Mouse (Mus musculus): Measurements from ENCODE around the gene Cdcp2. TPM values are rescaled to one million over a fixed set of nuclear protein-coding genes. Genes with fewer than 3 reads are reported as not detected.

The Cdcp2 gene
- total and polyA plus RNA-seq, 2 experiments from 2014 or later, result not detected

GRCm38 (mm10) chr4:107066252-107067124, 30.2 kb upstream of the Cdcp2 start, which contains the start of the genes Mrpl37 and Cyb5rl:
TSS of gene Mrpl37 (minus strand) at chr4:107066868.
TSS of gene Cyb5rl (plus strand) at chr4:107066988.
- no peaks in the 10 kb centered on the region for H3K9me3 ChIP-seq (replicated peaks; ENCODE audit: control insufficient read depth, low read length)
- TF ChIP-seq CTCF (IDR thresholded peaks at IDR 0.05; ENCODE audit: low read depth), result no peak
- TF ChIP-seq EP300 (IDR thresholded peaks at IDR 0.05; ENCODE audit: low read depth), result no peak
- H3K4me3 ChIP-seq (ENCODE audit: low read depth, low read length), result peak within 1 kb of the TSS; percentile 70
- peak within 1 kb of the TSS; percentile 44 for H3K27ac ChIP-seq (ENCODE audit: low read depth)
- peaks cover 33% of the 10 kb centered on the region for H3K36me3 ChIP-seq (replicated peaks; ENCODE audit: control insufficient read depth, insufficient read depth, low read length)
- H3K4me2 ChIP-seq (ENCODE audit: low read depth, low read length), result peak within 1 kb of the TSS; percentile 100
- peak; percentile 100 for ATAC-seq (ENCODE audit: insufficient read depth, low read depth)
- H3K27me3 ChIP-seq (ENCODE audit: control insufficient read depth, insufficient read depth, low read length), result no peaks in the 10 kb centered on the region
- WGBS, result under 1% methylated on average over 60 of the region's 60 CpGs
- DNase-seq (ENCODE audit: low spot score), result peak; percentile 98
- H3K9ac ChIP-seq (replicated peaks; ENCODE audit: low read depth, low read length), result peak within 1 kb of the TSS; percentile 81
- H3K4me1 ChIP-seq (ENCODE audit: control insufficient read depth, insufficient read depth), result peaks cover 14% of the 10 kb centered on the region

DNA sequence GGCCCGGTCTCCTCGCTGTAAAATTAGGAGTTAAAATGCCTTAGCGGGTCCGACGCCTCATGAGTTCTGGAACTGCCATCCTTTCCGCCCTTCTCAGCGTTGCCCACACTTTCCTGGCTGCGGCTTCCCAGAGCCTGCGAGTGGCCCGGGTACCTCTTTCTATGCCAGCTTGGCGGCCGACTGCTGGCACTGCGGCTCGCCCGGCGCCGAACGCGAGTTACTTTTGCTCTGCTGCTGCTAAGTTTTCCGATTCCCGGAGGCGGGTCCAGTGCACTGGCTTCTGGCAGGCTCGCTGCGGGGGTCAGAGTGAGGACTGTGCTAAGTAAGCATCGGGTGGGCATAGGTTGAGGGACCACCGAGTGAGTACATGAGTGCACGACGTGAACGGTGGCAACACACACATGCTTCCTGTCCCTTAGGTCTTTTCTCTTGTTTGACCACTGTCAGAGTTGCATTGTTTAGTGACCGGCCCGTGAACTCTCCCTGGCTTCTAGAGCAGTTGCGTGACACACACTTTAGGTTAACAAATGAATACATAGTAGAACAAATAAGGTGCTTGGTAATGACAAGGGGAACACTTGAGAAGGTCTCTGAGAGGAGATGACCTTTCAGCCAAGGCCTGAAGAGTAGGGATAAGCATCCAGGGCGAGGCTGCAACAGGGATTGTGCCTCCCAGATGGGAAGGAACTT, 29.4 kb upstream of the Cdcp2 start:
- WGBS, result 4% methylated on average over 33 of the region's 33 CpGs
- Histone ChIP-seq H3K9ac (replicated peaks; ENCODE audit: low read depth, low read length) (peak overlapping the region; percentile 81), H3K4me2 (ENCODE audit: low read depth, low read length) (peak overlapping the region; percentile 100), H3K36me3 (replicated peaks; ENCODE audit: control insufficient read depth, insufficient read depth, low read length) (peaks cover 25% of the 10 kb centered on the region), H3K4me3 (ENCODE audit: low read depth, low read length) (peak overlapping the region; percentile 70), H3K4me1 (ENCODE audit: control insufficient read depth, insufficient read depth) (peaks cover 14% of the 10 kb centered on the region), H3K27ac (ENCODE audit: low read depth) (peak overlapping the region; percentile 44; the same call in 1 of the 2 replicates), H3K27me3 (ENCODE audit: control insufficient read depth, insufficient read depth, low read length) (no peaks in the 10 kb centered on the region), H3K9me3 (replicated peaks; ENCODE audit: control insufficient read depth, low read length) (no peaks in the 10 kb centered on the region)
- ATAC-seq (ENCODE audit: insufficient read depth, low read depth) (peak; percentile 37), DNase-seq (ENCODE audit: low spot score) (no peak)
- TF ChIP-seq CTCF (IDR thresholded peaks at IDR 0.05; ENCODE audit: low read depth), result no peak
- no peak for TF ChIP-seq EP300 (IDR thresholded peaks at IDR 0.05; ENCODE audit: low read depth)

DNA sequence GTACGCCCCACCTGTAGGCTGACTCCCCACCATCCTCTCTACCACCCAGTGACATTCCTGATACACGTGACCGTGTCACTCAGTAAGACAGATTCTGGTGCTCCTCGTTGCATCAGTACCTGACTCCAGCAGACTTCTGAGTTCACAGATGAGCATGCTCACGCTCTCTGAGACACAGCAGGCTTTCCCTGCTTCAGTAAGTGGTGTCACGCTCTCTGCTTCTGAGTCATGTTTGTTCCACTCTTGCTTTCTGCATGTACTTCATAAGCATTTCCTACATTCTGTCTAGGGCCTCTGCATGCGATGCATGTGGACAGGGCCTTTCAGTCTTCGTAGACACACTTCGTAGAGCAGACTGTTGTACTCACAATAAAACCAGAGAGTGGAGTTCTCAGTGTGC, 24.3 kb upstream of the Cdcp2 start:
- Histone ChIP-seq H3K4me2 (ENCODE audit: low read depth, low read length) (no peak overlapping the region), H3K9me3 (replicated peaks; ENCODE audit: control insufficient read depth, low read length) (no peaks in the 10 kb centered on the region), H3K27ac (ENCODE audit: low read depth) (no peak overlapping the region), H3K27me3 (ENCODE audit: control insufficient read depth, insufficient read depth, low read length) (no peaks in the 10 kb centered on the region), H3K4me3 (ENCODE audit: low read depth, low read length) (no peak overlapping the region), H3K36me3 (replicated peaks; ENCODE audit: control insufficient read depth, insufficient read depth, low read length) (no peaks in the 10 kb centered on the region), H3K9ac (replicated peaks; ENCODE audit: low read depth, low read length) (no peak overlapping the region), H3K4me1 (ENCODE audit: control insufficient read depth, insufficient read depth) (peaks cover 5% of the 10 kb centered on the region; the same call in 1 of the 2 replicates)
- ATAC-seq (ENCODE audit: insufficient read depth, low read depth) (no peak), DNase-seq (ENCODE audit: low spot score) (no peak)
- WGBS, result 82% methylated on average over 9 of the region's 9 CpGs
- no peak for TF ChIP-seq CTCF (IDR thresholded peaks at IDR 0.05; ENCODE audit: low read depth)
- TF ChIP-seq EP300 (IDR thresholded peaks at IDR 0.05; ENCODE audit: low read depth), result no peak

DNA sequence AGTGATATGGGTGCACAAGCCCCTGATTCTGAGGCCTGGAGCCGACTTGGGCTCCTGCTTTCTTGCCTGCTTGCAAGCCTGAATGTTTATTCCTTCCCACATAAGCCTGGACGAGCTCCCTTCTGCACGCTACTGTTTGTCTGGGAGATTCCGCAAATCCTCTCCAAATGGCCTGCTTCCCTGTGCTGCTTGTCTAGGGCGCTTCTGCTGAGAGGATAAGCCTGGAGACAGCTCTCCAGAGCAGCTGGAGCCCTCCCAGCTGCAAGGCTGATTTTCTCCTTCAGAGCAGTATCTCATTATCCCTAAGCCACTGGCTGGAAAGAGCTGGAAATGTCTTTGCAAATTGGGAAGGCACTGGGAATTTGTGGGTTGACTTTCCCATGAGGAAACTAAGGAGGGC, 21.2 kb upstream of the Cdcp2 start:
- no peak for DNase-seq (ENCODE audit: low spot score)
- H3K27me3 ChIP-seq (ENCODE audit: control insufficient read depth, insufficient read depth, low read length), result no peaks in the 10 kb centered on the region
- no peak for TF ChIP-seq EP300 (IDR thresholded peaks at IDR 0.05; ENCODE audit: low read depth)
- no peak for TF ChIP-seq CTCF (IDR thresholded peaks at IDR 0.05; ENCODE audit: low read depth)
- ATAC-seq (ENCODE audit: insufficient read depth, low read depth), result no peak
- no peaks in the 10 kb centered on the region for H3K36me3 ChIP-seq (replicated peaks; ENCODE audit: control insufficient read depth, insufficient read depth, low read length)
- H3K4me2 ChIP-seq (ENCODE audit: low read depth, low read length), result no peak overlapping the region
- H3K4me1 ChIP-seq (ENCODE audit: control insufficient read depth, insufficient read depth), result 0 out of 2 replicates have a peak, but pooled peaks cover 4% of the 10 kb centered on the region
- no peak overlapping the region for H3K4me3 ChIP-seq (ENCODE audit: low read depth, low read length)
- H3K9me3 ChIP-seq (replicated peaks; ENCODE audit: control insufficient read depth, low read length), result no peaks in the 10 kb centered on the region
- H3K27ac ChIP-seq (ENCODE audit: low read depth), result no peak overlapping the region
- WGBS, result 77% methylated on average over 5 of the region's 5 CpGs
- no peak overlapping the region for H3K9ac ChIP-seq (replicated peaks; ENCODE audit: low read depth, low read length)

DNA sequence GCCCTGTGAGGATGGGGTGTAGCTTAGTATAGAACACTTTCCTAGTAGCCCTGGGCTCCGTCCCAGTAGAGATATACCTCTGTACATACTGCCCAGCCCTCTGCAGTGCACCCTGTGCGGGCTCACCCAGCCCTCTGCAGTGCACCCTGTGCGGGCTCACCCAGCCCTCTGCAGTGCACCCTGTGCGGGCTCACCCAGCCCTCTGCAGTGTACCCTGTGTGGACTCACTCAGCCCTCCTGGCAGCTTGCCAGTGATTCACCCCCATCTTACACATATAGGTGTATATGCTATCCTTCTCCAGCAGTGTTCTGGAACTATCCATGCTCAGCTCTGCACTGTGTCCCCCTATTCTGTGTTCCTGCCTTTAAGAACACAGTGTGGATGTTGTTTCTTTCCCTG, 17.8 kb upstream of the Cdcp2 start:
- TF ChIP-seq CTCF (IDR thresholded peaks at IDR 0.05; ENCODE audit: low read depth) (no peak), EP300 (IDR thresholded peaks at IDR 0.05; ENCODE audit: low read depth) (no peak)
- Histone ChIP-seq H3K27ac (ENCODE audit: low read depth) (no peak overlapping the region), H3K9me3 (replicated peaks; ENCODE audit: control insufficient read depth, low read length) (no peaks in the 10 kb centered on the region), H3K9ac (replicated peaks; ENCODE audit: low read depth, low read length) (no peak overlapping the region), H3K27me3 (ENCODE audit: control insufficient read depth, insufficient read depth, low read length) (no peaks in the 10 kb centered on the region), H3K4me3 (ENCODE audit: low read depth, low read length) (no peak overlapping the region), H3K4me1 (ENCODE audit: control insufficient read depth, insufficient read depth) (0 out of 2 replicates have a peak, but pooled peaks cover 4% of the 10 kb centered on the region), H3K4me2 (ENCODE audit: low read depth, low read length) (no peak overlapping the region), H3K36me3 (replicated peaks; ENCODE audit: control insufficient read depth, insufficient read depth, low read length) (no peaks in the 10 kb centered on the region)
- ATAC-seq (ENCODE audit: insufficient read depth, low read depth) (no peak), DNase-seq (ENCODE audit: low spot score) (no peak)
- 77% methylated on average over 4 of the region's 4 CpGs for WGBS

All from heart, postnatal 0 days (tissue).